In genomic region chr4:32307215-32307614, GRCm38 (mm10) we compare ENCODE assay signal across 16 mouse cellular contexts.
A peak's percentile ranks its signal among the peaks of the same experiment; 100 is the strongest.
DNase-seq lines count a peak whose midpoint lies in the region; ATAC-seq lines count a peak whose summit lies in the region.
"Had no signal": no experiment of that assay in that cellular context is flagged by ENCODE, and none has a peak within 500 bp of the region (broad histone marks: within the 10 kb centered on the region; RNA-seq: fewer than 3 reads in every experiment).

No protein-coding gene starts in this region.

- DNase-seq in heart, postnatal 4 days, result no peak
- DNase-seq in lung, postnatal 10 days, result peak; percentile 39
- DNase-seq in lung, adult 18-20 months, result no peak
- DNase-seq in T-cell, adult 2 months (ENCODE audit: low spot score), result peak; percentile 68
- DNase-seq in urinary bladder, adult 18-20 months (ENCODE audit: low spot score in 2 of 2), result no peak
- DNase-seq in layer of hippocampus, adult 9-10 months (ENCODE audit: low spot score), result no peak
- DNase-seq: adrenal gland, adult 2 months; cerebellum, adult 8-10 months; embryo, embryonic 11 days; forebrain, postnatal 0 days; gastrocnemius, postnatal 25 days; retina, postnatal 1 day; thymus, postnatal 25 days had no signal

- no peak for ATAC-seq in heart, embryonic 13.5 days (ENCODE audit: extremely low read depth, insufficient number of reproducible peaks, low FRiP score, low TSS enrichment)
- peak; percentile 48 for ATAC-seq in inflammation-experienced regulatory T-cells, adult 6 months
- ATAC-seq: forebrain, postnatal 0 days had no signal

- H3K4me2 ChIP-seq in heart, embryonic 13.5 days, result 0 out of 2 replicates have a peak overlapping the region, but pooled peaks have one; percentile 6
- H3K4me2 ChIP-seq: kidney, embryonic 15.5 days had no signal

- H3K27me3 ChIP-seq in heart, embryonic 13.5 days (replicated peaks), result no peaks in the 10 kb centered on the region
- H3K27me3 ChIP-seq: kidney, embryonic 15.5 days had no signal

- H3K9ac ChIP-seq in heart, embryonic 13.5 days, result peak overlapping the region; percentile 33; the same call in 1 of the 2 replicates
- H3K9ac ChIP-seq: forebrain, postnatal 0 days; kidney, embryonic 15.5 days had no signal

- 15% methylated on average over 5 of the region's 5 CpGs for WGBS in heart, embryonic 13.5 days

- H3K27ac ChIP-seq in heart, embryonic 13.5 days (replicated peaks), result peak overlapping the region; percentile 97

- peaks cover 67% of the 10 kb centered on the region for H3K4me1 ChIP-seq in heart, embryonic 13.5 days

- no peaks in the 10 kb centered on the region for H3K9me3 ChIP-seq in heart, embryonic 13.5 days
- H3K9me3 ChIP-seq: kidney, embryonic 15.5 days had no signal

- H3K4me3 ChIP-seq in heart, embryonic 13.5 days, result no peak overlapping the region
- H3K4me3 ChIP-seq: kidney, embryonic 15.5 days had no signal

- H3K36me3 ChIP-seq in heart, embryonic 13.5 days, result no peaks in the 10 kb centered on the region
- H3K36me3 ChIP-seq: kidney, embryonic 15.5 days had no signal

Comparison
In these comparisons a context has a peak if more than half of its experiments do, and no peak if none do; other contexts are left out.
1. DNase-seq: peak in lung, postnatal 10 days (single experiment) and T-cell, adult 2 months (single experiment); none in heart, postnatal 4 days (single experiment), lung, adult 18-20 months (0 of 2), urinary bladder, adult 18-20 months (0 of 2) and layer of hippocampus, adult 9-10 months (single experiment).